Mouse (Mus musculus) ES-E14 (cell line): Measurements from ENCODE around the gene Aff1. TPM values are rescaled to one million over a fixed set of nuclear protein-coding genes. Genes with fewer than 3 reads are reported as not detected.
A peak's percentile ranks its signal among the peaks of the same experiment; 100 is the strongest.

Experiments used
- DNase-seq: peaks from one replicate; pipeline ENCODE4 v3.0.0-alpha.2; 2013; ENCODE audit warnings: low read depth, low spot score
- H3K27ac ChIP-seq: 2 replicates; pipeline ENCODE4 v1.5.1; 2012; ENCODE audit warnings: low read depth, mild to moderate bottlenecking, low read length, moderate library complexity, mixed read lengths; ENCODE audit not compliant: poor library complexity, insufficient read depth, severe bottlenecking
- H3K36me3 ChIP-seq: 2 replicates; pipeline ENCODE4 v1.6.1; 2012; ENCODE audit warnings: mild to moderate bottlenecking, low read length, moderate library complexity, mixed read lengths; ENCODE audit not compliant: control insufficient read depth, poor library complexity, insufficient read depth, severe bottlenecking
- H3K4me1 ChIP-seq, 2 experiments: fragments of 150-350 bp in 1 of 2; sonication (generic) in 1 of 2; 2 replicates each; pipeline ENCODE4 v1.6.1; 2012; ENCODE audit warnings: low read length in 2 of 2, mild to moderate bottlenecking in 1 of 2, mixed read lengths in 1 of 2; ENCODE audit not compliant: control insufficient read depth in 2 of 2, insufficient read depth in 2 of 2, poor library complexity in 1 of 2
- H3K4me3 ChIP-seq, 2 experiments: fragments of 150-350 bp in 1 of 2; sonication (generic) in 1 of 2; 2 replicates each; pipeline ENCODE4 v1.5.1; 2012; ENCODE audit warnings: low read length in 2 of 2, low read depth in 1 of 2, mild to moderate bottlenecking in 1 of 2, mixed read lengths in 1 of 2; ENCODE audit not compliant: insufficient read depth in 1 of 2, poor library complexity in 1 of 2, severe bottlenecking in 1 of 2
- H3K9ac ChIP-seq: 2 replicates; pipeline ENCODE4 v1.6.1; 2012; ENCODE audit warnings: low read depth, mild to moderate bottlenecking, low read length, mixed read lengths; ENCODE audit not compliant: poor library complexity, insufficient read depth, severe bottlenecking
- H3K9me3 ChIP-seq: fragments of 150-350 bp; sonication (generic); 2 replicates; pipeline ENCODE4 v1.6.1; 2012; ENCODE audit warnings: low read depth, mild to moderate bottlenecking, low read length; ENCODE audit not compliant: control insufficient read depth, insufficient read depth
- CHD2 ChIP-seq: IDR thresholded peaks from 2 replicates; pipeline ENCODE4 v1.6.1; 2014; ENCODE audit warnings: mild to moderate bottlenecking, low read depth, low read length, inconsistent platforms
- HCFC1 ChIP-seq: IDR thresholded peaks from 2 replicates; pipeline ENCODE4 v1.6.1; 2012; ENCODE audit warnings: low read length, inconsistent platforms, borderline replicate concordance; ENCODE audit not compliant: insufficient read depth
- MAFK ChIP-seq: IDR thresholded peaks from 2 replicates; pipeline ENCODE4 v1.6.1; 2014; ENCODE audit warnings: mild to moderate bottlenecking, low read depth, low read length, inconsistent platforms; ENCODE audit not compliant: insufficient read depth
- ZC3H11A ChIP-seq: IDR thresholded peaks from 2 replicates; pipeline ENCODE4 v1.6.1; 2012; ENCODE audit warnings: low read depth, mild to moderate bottlenecking, inconsistent platforms, low read length, borderline replicate concordance
- ZNF384 ChIP-seq: IDR thresholded peaks from 2 replicates; pipeline ENCODE4 v1.6.1; 2012; ENCODE audit warnings: low read depth, low read length, inconsistent platforms
- in situ Hi-C, 2 experiments: fragments of 600-800 bp; cut with MboI; formaldehyde crosslinking; loops; one replicate each; pipeline ENCODE4 v1.15.1; 2025; ENCODE audit warnings: low sequenced_read_pairs in 2 of 2, inconsistent platforms in 1 of 2; ENCODE audit not compliant: unreplicated experiment in 2 of 2
- total RNA-seq: library from RNA; depleted of rRNA; stranded (reverse); fragments of 300-350 nt; gene quantifications from 2 replicates; pipeline ENCODE4 v1.2.3, GENCODE M21; 2012

Gene Aff1
- total RNA-seq, 1 experiment, result 26.0 TPM

DNA sequence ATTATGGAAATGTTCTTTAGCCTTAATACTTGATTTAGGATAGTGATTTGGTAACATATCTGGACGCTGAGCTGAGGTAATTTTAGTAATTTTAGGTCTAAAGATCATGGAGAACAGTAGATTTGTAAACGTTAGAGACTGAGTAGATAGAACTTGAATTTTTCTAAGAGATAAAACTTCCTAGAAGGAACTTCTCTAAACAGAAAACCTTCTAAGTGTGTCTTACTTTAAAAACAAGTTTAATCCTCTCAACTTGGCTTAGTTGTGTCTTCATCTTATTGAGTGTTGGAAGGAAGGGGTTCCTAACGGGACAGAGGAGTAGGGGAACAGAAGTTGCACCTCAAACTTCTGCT, 62.9 kb downstream of the Aff1 start:
- TF ChIP-seq MAFK (no peak), HCFC1 (no peak), ZNF384 (no peak), ZC3H11A (no peak), CHD2 (no peak)
- no peak for DNase-seq
- H3K4me1 ChIP-seq, result peaks cover 12 to 25% of the 10 kb centered on the region in 2 experiments
- peak overlapping the region in 1 of 2 experiments; percentile 76; a peak in 3 of 4 replicates for H3K4me3 ChIP-seq
- no peaks in the 10 kb centered on the region for H3K9me3 ChIP-seq
- in situ Hi-C loops, result no loop called here
- no peaks in the 10 kb centered on the region for H3K36me3 ChIP-seq
- H3K9ac ChIP-seq, result no peak overlapping the region
- H3K27ac ChIP-seq, result no peak overlapping the region

- no peak overlapping the region for H3K4me3 ChIP-seq
- TF ChIP-seq HCFC1, result no peak
- TF ChIP-seq ZNF384, result no peak
- TF ChIP-seq ZC3H11A, result no peak
- TF ChIP-seq CHD2, result no peak
- no peak for TF ChIP-seq MAFK
- H3K36me3 ChIP-seq, result no peaks in the 10 kb centered on the region
- H3K9ac ChIP-seq, result no peak overlapping the region
- peaks cover 12 to 29% of the 10 kb centered on the region in 2 experiments for H3K4me1 ChIP-seq
- no peaks in the 10 kb centered on the region for H3K9me3 ChIP-seq
- H3K27ac ChIP-seq, result no peak overlapping the region
- DNase-seq, result no peak
- in situ Hi-C loops, result no loop called here
These were observed 64.1 kb downstream of the Aff1 start for GRCm38 (mm10) chr5:103756231-103756714.

DNA sequence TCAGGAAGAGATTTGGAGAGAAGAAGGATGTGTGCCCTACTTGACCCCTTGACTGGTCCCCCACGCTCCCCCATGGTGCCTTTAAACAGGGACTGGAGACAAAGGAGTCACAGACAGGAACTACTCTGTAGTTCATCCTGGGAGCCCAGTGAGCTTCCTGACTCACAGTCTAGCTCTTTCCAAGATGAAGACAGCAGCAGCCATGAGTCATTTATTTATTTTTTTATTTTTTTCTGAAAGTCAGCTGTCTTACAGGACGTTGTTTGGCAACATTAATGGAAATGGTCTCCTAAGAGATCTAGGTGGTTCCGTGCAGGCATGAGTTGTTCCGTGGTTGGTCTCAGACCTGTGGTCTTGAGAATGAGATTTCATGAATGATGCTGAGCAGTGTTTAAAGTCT, 66.3 kb downstream of the Aff1 start:
- TF ChIP-seq ZC3H11A, result no peak
- TF ChIP-seq CHD2, result no peak
- 0 out of 2 replicates have a peak, but pooled peaks have one; percentile 51 for TF ChIP-seq ZNF384
- no peak for TF ChIP-seq MAFK
- TF ChIP-seq HCFC1, result no peak
- no peaks in the 10 kb centered on the region for H3K9me3 ChIP-seq
- no peak overlapping the region for H3K4me3 ChIP-seq
- peaks cover 12 to 29% of the 10 kb centered on the region in 2 experiments for H3K4me1 ChIP-seq
- no peak overlapping the region for H3K9ac ChIP-seq
- in situ Hi-C loops, result no loop called here
- H3K36me3 ChIP-seq, result no peaks in the 10 kb centered on the region
- no peak for DNase-seq
- no peak overlapping the region for H3K27ac ChIP-seq

DNA sequence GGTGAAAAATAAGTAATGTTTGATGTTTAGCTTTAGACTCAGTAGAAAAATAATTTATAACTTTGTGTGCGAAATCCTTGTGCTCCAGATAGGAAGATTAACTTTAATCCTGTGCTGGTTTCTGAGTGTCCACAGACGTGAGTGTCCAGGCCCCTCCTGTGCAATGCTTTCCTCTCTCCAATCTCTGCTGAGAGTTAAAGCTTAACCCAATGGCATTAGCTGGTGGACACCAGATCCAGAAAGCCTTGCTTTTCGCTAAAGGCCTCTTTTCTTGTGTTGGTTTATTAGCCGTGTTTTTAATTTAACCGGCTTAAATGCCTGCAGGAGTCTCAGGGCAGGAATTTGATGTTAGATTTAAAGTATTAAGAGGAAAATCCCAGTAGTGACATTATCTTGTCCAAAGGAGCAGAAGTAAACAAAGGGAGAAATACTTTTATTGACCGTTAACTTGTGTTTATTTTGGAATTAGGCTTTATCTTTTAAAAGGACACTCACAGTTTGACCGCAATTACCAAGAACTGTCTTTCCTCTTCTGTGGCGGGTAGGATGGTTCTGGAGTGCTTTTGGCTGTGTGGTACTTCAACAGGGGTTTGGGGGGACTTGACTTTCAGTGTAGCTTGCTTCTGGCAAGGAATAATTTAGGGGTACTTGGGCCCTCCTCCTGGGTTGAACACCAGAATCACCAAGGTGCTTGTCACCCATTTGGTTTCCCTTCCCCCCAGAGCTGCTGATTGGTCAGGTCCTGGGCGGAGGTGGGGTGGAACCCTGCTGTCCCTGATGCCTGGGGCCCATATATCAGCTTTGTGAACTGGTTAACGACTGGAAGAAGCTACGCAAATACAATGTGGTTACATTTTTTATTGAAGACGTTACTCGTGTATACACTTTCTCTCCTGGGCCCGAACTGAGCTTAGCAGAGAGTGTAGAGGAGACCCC, 67.6 kb downstream of the Aff1 start:
- peaks cover 12 to 29% of the 10 kb centered on the region in 2 experiments for H3K4me1 ChIP-seq
- H3K36me3 ChIP-seq, result no peaks in the 10 kb centered on the region
- peak overlapping the region; percentile 53 to 64 for H3K4me3 ChIP-seq
- H3K9ac ChIP-seq, result peak overlapping the region; percentile 54
- peak overlapping the region; percentile 16; the same call in 1 of the 2 replicates for H3K27ac ChIP-seq
- H3K9me3 ChIP-seq, result no peaks in the 10 kb centered on the region
- TF ChIP-seq ZC3H11A, result no peak
- no peak for TF ChIP-seq MAFK
- peak; percentile 54 for TF ChIP-seq CHD2
- no peak for DNase-seq
- in situ Hi-C loops, result no loop called here
